Mouse (Mus musculus): Measurements from ENCODE around the gene Sfxn1.

- TF ChIP-seq CTCF (conservative IDR thresholded peaks at IDR 0.05; ENCODE audit: insufficient read depth, insufficient read length, low read depth, low read length) (no peak), POLR2A (IDR thresholded peaks at IDR 0.05; ENCODE audit: low read depth, low read length) (no peak)
Measured at GRCm38 (mm10) chr13:54084826-54085225, 13.2 kb downstream of the Sfxn1 start.

Data from kidney, adult 2 months (tissue).